Mouse (Mus musculus): ENCODE measurements around the gene Cp. TPM values are rescaled to one million over a fixed set of nuclear protein-coding genes. Genes with fewer than 3 reads are reported as not detected.
"Not testable (repeated sequence)": the region's sequence is repeated elsewhere in the genome, so short reads cannot be mapped to it uniquely, and the experiment has no call there.

Gene Cp
- polyA plus RNA-seq, 1 experiment from 2014 or later, result 6.3 TPM

GRCm38 (mm10) chr3:20030807-20031206, 74.0 kb downstream of the Cp start:
- DNase-seq (ENCODE audit: low spot score), result no peak
- H3K4me3 ChIP-seq (replicated peaks; ENCODE audit: low read depth, low read length), result no peak overlapping the region
- H3K9ac ChIP-seq (ENCODE audit: low read depth, low read length), result no peak overlapping the region
- no peak for ATAC-seq (replicated peaks; ENCODE audit: low FRiP score, low read depth)
- H3K27me3 ChIP-seq (ENCODE audit: insufficient read depth, low read length), result no peaks in the 10 kb centered on the region
- 0 out of 2 replicates have a peak, but pooled peaks cover 3% of the 10 kb centered on the region for H3K36me3 ChIP-seq (ENCODE audit: insufficient read depth, low read length)
- H3K4me2 ChIP-seq (ENCODE audit: low read length), result no peak overlapping the region
- no peak overlapping the region for H3K27ac ChIP-seq
- H3K4me1 ChIP-seq (replicated peaks; ENCODE audit: insufficient read depth, low read length), result peaks cover 9% of the 10 kb centered on the region; the same call in 1 of the 2 replicates
- no peak for TF ChIP-seq CTCF (IDR thresholded peaks at IDR 0.05; ENCODE audit: low read depth)
- H3K9me3 ChIP-seq (replicated peaks; ENCODE audit: low read length), result no peaks in the 10 kb centered on the region
- WGBS, result 92% methylated on average over 6 of the region's 6 CpGs

DNA sequence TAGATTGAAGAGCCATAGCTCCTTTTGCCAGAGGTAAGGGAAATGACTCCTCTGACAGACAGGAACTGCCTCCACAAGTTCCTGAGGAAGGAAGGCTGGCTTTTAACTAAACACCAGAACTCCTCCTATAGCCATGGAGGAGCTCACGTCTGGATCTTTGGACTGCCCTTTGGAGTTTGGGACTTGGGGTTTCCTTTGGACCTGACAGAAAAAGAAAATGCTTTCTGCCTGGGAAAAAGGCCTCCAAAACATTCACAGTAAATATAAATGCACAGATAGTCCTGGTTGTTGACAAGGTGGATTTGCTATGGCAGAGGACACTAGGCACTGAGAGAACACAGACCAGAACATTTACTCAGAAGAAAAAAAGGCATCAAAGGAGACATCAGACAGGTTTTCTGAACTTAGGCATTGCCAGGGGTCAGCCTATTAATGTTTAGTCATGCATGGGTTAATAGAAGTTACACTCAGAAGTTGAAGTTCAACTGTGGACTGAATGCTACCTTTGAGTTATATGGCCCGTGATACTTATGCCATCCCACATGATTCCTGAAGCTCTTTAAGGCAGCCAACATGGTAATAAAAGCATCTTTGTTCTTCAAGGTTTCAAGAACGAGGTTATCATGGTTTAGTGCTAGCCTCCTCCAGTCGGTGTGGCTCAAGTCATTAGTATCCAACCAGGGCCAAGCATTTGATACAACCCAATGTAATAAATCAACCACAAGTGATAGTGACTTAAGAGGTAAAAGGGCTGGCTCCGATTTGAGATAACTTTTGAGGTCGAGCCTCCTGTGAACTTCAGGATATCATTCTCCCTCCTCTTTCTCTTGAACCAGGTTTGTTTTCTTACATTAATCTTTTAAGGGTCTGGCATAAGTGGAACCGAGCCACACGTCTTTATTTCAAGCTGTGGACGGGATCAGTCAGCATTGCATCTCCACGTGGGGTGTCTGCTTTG, 77.2 kb downstream of the Cp start:
- peaks cover 9% of the 10 kb centered on the region; the same call in 1 of the 2 replicates for H3K4me1 ChIP-seq (replicated peaks; ENCODE audit: insufficient read depth, low read length)
- ATAC-seq (replicated peaks; ENCODE audit: low FRiP score, low read depth) (0 out of 2 replicates have a peak, but pooled peaks have one; percentile 22), DNase-seq (ENCODE audit: low spot score) (peak; percentile 24)
- H3K4me2 ChIP-seq (ENCODE audit: low read length), result peak overlapping the region; percentile 74
- H3K27me3 ChIP-seq (ENCODE audit: insufficient read depth, low read length), result no peaks in the 10 kb centered on the region
- no peak for TF ChIP-seq CTCF (IDR thresholded peaks at IDR 0.05; ENCODE audit: low read depth)
- 7% methylated on average over 10 of the region's 10 CpGs for WGBS
- peak overlapping the region; percentile 56 for H3K9ac ChIP-seq (ENCODE audit: low read depth, low read length)
- H3K4me3 ChIP-seq (replicated peaks; ENCODE audit: low read depth, low read length), result peak overlapping the region; percentile 63
- H3K9me3 ChIP-seq (replicated peaks; ENCODE audit: low read length), result no peaks in the 10 kb centered on the region
- H3K36me3 ChIP-seq (ENCODE audit: insufficient read depth, low read length), result no peaks in the 10 kb centered on the region
- H3K27ac ChIP-seq, result peak overlapping the region; percentile 81

DNA sequence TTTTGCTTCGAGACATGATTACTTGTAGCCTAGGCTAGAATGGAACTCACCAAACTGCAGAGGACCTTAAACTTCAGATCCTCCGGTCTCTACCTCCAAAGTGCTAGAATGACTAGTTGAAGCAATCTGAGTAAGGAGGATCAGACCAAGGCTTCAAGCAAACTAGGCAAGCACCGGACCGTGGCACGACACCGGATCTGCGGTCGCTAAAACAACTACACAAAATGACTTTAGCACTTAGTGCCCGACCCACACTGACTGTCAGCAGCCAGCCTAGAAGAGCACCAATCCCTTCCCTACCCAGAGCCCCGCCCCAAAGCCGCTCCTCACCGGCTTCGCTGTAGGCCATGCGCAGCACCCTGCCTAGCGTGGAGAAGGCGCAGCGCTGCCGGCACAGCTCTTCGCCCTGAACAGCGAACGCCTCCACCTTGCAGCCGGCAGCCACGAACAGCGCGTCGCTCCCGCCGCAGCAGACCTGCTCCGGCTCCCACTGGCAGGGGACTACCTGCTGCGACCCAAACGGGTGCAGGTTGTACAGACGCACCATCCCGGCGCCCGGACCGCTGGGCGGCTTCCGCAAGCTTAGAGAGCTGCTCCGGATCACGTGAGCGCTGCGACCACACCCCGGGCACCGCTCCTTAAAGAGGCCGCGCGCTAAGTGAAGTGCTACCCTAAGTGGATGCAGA, 78.0 kb downstream of the Cp start, which contains the start of gene Hps3:
Hps3 (minus strand) TSS at position 597 of the 686 bp plus-strand sequence.
- Histone ChIP-seq H3K9ac (ENCODE audit: low read depth, low read length) (peak within 1 kb of the TSS; percentile 56), H3K4me3 (replicated peaks; ENCODE audit: low read depth, low read length) (peak within 1 kb of the TSS; percentile 63), H3K9me3 (replicated peaks; ENCODE audit: low read length) (no peaks in the 10 kb centered on the region), H3K4me2 (ENCODE audit: low read length) (peak within 1 kb of the TSS; percentile 74), H3K4me1 (replicated peaks; ENCODE audit: insufficient read depth, low read length) (peaks cover 9% of the 10 kb centered on the region; the same call in 1 of the 2 replicates), H3K27me3 (ENCODE audit: insufficient read depth, low read length) (no peaks in the 10 kb centered on the region), H3K36me3 (ENCODE audit: insufficient read depth, low read length) (no peaks in the 10 kb centered on the region), H3K27ac (peak within 1 kb of the TSS; percentile 81)
- under 1% methylated on average over 47 of the region's 47 CpGs for WGBS
- no peak for TF ChIP-seq CTCF (IDR thresholded peaks at IDR 0.05; ENCODE audit: low read depth)
- peak; percentile 90 for DNase-seq (ENCODE audit: low spot score)
- peak; percentile 99 for ATAC-seq (replicated peaks; ENCODE audit: low FRiP score, low read depth)

- 75% methylated on average over 4 of the region's 4 CpGs for WGBS
These were observed 79.2 kb downstream of the Cp start for GRCm38 (mm10) chr3:20036069-20036468.

GRCm38 (mm10) chr3:20041461-20041860, 84.6 kb downstream of the Cp start:
- not testable (repeated sequence) for H3K9ac ChIP-seq (ENCODE audit: low read depth, low read length); DNase-seq (ENCODE audit: low spot score); H3K4me2 ChIP-seq (ENCODE audit: low read length); H3K27me3 ChIP-seq (ENCODE audit: insufficient read depth, low read length); ATAC-seq (replicated peaks; ENCODE audit: low FRiP score, low read depth); H3K9me3 ChIP-seq (replicated peaks; ENCODE audit: low read length); H3K4me3 ChIP-seq (replicated peaks; ENCODE audit: low read depth, low read length); H3K27ac ChIP-seq; H3K4me1 ChIP-seq (replicated peaks; ENCODE audit: insufficient read depth, low read length); H3K36me3 ChIP-seq (ENCODE audit: insufficient read depth, low read length)
- WGBS, result 89% methylated on average over 7 of the region's 7 CpGs

More at GRCm38 (mm10) chr3:20036069-20036468, 79.2 kb downstream of the Cp start:
- no peaks in the 10 kb centered on the region for H3K36me3 ChIP-seq (ENCODE audit: insufficient read depth, low read length)
- no peak overlapping the region for H3K4me2 ChIP-seq (ENCODE audit: low read length)
- no peak overlapping the region for H3K27ac ChIP-seq
- no peaks in the 10 kb centered on the region for H3K27me3 ChIP-seq (ENCODE audit: insufficient read depth, low read length)
- ATAC-seq (replicated peaks; ENCODE audit: low FRiP score, low read depth) (no peak), DNase-seq (ENCODE audit: low spot score) (no peak)
- peaks cover 9% of the 10 kb centered on the region; the same call in 1 of the 2 replicates for H3K4me1 ChIP-seq (replicated peaks; ENCODE audit: insufficient read depth, low read length)
- H3K4me3 ChIP-seq (replicated peaks; ENCODE audit: low read depth, low read length), result no peak overlapping the region
- no peak overlapping the region for H3K9ac ChIP-seq (ENCODE audit: low read depth, low read length)
- TF ChIP-seq CTCF (IDR thresholded peaks at IDR 0.05; ENCODE audit: low read depth), result no peak
- no peaks in the 10 kb centered on the region for H3K9me3 ChIP-seq (replicated peaks; ENCODE audit: low read length)

DNA sequence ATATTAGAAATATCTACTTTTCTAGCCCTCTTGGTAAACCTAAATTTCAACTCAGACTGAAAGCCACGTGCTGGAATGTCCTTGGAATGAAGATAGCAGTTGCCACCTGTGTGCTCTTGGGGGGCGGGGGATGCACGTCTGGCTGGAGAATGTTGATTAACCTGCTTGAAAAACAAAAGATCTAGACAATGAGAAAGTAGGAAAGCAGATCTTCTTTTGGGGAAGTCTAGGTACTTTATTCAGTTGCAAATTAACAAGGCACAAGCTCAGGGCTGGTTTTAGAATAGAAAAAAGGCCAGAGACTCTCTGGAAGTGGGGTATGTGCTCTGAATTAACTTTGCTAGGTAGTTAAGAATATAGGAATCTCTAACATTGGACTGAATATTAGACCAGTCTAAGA, 87.9 kb downstream of the Cp start:
- H3K4me1 ChIP-seq (replicated peaks; ENCODE audit: insufficient read depth, low read length); H3K9me3 ChIP-seq (replicated peaks; ENCODE audit: low read length); DNase-seq (ENCODE audit: low spot score); H3K27ac ChIP-seq; ATAC-seq (replicated peaks; ENCODE audit: low FRiP score, low read depth); H3K4me2 ChIP-seq (ENCODE audit: low read length); H3K27me3 ChIP-seq (ENCODE audit: insufficient read depth, low read length); H3K9ac ChIP-seq (ENCODE audit: low read depth, low read length); H3K4me3 ChIP-seq (replicated peaks; ENCODE audit: low read depth, low read length); H3K36me3 ChIP-seq (ENCODE audit: insufficient read depth, low read length): not testable (repeated sequence)
- WGBS, result 64% methylated on average over 3 of the region's 3 CpGs

Measured in kidney, postnatal 0 days (tissue).